Mouse (Mus musculus) heart, adult 11 months (tissue): ENCODE data around the gene Nup54.

Source experiments
- DNase-seq: peaks from one replicate; pipeline ENCODE4 v3.0.0; 2022

Gene Nup54

GRCm38 (mm10) chr5:92374721-92375142, 60.3 kb downstream of the Nup54 start:
- DNase-seq, result peak; percentile 96

GRCm38 (mm10) chr5:92372605-92373004, 62.4 kb downstream of the Nup54 start:
- peak; percentile 61 for DNase-seq

GRCm38 (mm10) chr5:92371361-92371976, 63.5 kb downstream of the Nup54 start:
- peak; percentile 71 for DNase-seq

- peak; percentile 86 for DNase-seq
Measured at GRCm38 (mm10) chr5:92370891-92371290, 64.1 kb downstream of the Nup54 start.

GRCm38 (mm10) chr5:92370392-92370791, 64.6 kb downstream of the Nup54 start:
- DNase-seq, result peak; percentile 85

- DNase-seq, result peak; percentile 97
Measured at GRCm38 (mm10) chr5:92369151-92369994, 65.6 kb downstream of the Nup54 start.

GRCm38 (mm10) chr5:92368392-92368791, 66.6 kb downstream of the Nup54 start:
- peak; percentile 95 for DNase-seq

- DNase-seq, result peak; percentile 74
Measured at GRCm38 (mm10) chr5:92366565-92366964, 68.5 kb downstream of the Nup54 start.
